Mouse (Mus musculus): Measurements from ENCODE around the gene Ttc7b. TPM values are rescaled to one million over a fixed set of nuclear protein-coding genes. Genes with fewer than 3 reads are reported as not detected.

Gene Ttc7b
- total RNA-seq, 2 experiments from 2014 or later = 6.2 to 13.4 TPM

DNA sequence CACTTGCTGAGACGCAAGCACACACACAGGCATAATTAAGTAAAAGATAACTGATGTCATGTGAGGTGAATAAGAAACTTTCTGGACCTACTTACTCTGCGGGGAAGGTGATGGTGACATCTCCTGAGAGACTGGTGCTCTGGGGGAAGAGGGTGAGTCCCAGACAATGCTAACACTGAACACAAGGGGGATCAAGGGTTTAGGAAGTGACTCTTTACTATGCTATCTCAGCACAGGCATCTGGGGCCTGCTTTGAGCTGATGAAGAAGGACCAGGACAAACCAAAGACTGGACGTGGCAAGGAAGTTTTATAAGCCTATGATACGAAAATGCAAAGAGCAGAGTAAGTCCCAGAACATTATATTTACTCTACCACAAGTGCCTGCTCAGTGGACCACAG, 92.4 kb downstream of the Ttc7b start:
- ATAC-seq (replicated peaks; ENCODE audit: low FRiP score, poor library complexity, severe bottlenecking) = no peak

DNA sequence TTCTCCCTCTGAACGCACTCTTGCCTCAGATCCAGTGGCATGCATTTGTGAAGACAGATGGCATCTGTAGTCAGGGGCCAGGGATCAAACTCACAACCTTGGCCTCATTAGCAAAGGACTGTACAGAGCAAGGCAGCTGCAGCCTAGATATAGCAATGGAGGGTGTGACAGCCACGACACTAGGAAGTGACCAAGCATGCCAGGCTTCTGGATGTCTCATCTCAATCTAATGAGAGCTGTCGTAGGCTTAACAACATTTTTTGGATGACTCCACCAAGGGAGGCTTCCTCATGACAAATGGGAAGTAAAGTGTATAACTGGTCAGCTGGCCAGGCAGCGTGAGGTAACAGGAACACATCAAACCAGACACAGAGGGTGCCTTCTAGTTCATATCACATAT, 94.4 kb downstream of the Ttc7b start:
- no peak for ATAC-seq (replicated peaks; ENCODE audit: low FRiP score, poor library complexity, severe bottlenecking)

DNA sequence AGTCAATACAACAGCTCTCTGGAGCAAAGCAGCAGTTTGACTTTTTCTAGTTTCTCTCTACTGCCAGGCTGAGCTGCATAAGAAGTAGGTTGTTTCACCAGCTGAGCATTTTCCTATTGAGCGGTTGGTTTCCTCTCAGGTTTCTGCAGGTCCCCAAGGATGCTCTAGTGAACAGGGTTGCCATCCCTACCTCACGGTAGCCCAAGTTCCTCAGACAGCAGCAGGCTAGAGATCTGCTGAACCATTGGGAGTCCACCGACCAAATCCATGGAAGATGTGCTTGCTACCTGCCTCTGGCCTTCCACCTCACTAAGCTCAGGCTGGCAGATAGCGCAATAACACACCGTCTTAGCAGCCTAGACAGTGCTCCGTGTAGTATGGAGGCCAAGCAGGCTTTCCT, 95.6 kb downstream of the Ttc7b start:
- ATAC-seq (replicated peaks; ENCODE audit: low FRiP score, poor library complexity, severe bottlenecking) = no peak

DNA sequence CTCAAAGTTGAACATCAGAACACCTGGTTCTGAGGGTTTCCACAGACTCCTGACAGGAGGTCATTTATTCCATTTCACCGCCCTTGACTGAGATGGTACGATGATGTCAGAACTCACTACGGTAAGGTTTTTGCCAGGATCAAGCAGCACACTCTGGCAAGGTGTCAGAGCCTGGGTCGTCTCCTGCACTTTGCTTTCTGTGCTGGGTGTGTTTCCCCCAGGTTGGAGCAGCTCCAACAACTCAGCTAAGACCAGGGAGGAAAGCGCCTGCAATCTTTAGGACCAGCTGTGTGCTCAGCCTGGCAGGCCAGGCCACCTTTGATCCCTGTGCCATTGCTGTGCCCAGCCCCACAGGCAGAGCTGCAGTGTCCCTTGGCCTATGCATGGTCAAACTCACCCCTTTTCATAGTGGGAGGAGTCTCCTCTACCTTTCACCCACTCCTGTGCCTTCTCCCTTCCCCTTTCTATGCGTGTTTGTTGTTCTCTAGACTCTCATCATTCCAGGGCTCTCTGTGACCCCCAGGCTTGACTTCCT, 98.3 kb downstream of the Ttc7b start:
- no peak for ATAC-seq (replicated peaks; ENCODE audit: low FRiP score, poor library complexity, severe bottlenecking)

DNA sequence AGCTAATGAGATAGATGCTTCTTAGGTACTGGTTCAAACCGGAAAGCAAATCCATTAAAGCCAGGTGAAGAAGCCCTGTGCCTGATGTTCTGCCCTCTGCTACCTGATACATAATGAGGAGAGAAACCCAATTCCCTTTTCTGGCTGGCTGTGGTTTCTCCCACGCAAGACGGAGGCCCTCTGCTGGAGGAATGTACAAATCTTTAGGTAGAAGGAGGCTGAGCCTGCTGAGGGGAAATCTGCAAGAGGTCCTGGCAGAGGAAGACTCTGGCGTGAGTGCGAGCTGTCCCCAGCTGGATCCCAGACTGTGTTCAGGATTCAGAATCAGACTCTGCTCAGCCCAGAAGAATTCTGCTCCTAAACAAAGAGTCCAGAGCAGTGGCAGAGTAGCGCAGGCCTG, 99.1 kb downstream of the Ttc7b start:
- no peak for ATAC-seq (replicated peaks; ENCODE audit: low FRiP score, poor library complexity, severe bottlenecking)

DNA sequence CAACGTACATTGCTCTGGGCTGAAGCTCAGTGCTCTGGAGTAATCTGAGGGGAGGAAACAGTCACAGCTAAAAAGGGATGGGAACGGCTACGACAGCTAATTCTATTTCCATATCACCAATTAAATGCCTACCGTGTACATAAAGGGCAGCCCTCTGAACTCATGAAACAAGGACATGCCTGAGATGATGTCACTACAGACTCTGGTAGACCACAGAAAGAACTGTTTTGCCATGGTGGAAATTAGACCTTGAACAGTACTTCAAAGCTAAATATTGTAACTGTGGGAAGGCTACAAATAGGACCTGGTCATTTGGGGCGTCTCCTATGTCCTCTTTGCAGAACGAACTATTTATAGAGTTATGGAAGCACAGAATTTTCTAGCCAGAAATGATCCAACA, 99.7 kb downstream of the Ttc7b start:
- ATAC-seq (replicated peaks; ENCODE audit: low FRiP score, poor library complexity, severe bottlenecking) = no peak

DNA sequence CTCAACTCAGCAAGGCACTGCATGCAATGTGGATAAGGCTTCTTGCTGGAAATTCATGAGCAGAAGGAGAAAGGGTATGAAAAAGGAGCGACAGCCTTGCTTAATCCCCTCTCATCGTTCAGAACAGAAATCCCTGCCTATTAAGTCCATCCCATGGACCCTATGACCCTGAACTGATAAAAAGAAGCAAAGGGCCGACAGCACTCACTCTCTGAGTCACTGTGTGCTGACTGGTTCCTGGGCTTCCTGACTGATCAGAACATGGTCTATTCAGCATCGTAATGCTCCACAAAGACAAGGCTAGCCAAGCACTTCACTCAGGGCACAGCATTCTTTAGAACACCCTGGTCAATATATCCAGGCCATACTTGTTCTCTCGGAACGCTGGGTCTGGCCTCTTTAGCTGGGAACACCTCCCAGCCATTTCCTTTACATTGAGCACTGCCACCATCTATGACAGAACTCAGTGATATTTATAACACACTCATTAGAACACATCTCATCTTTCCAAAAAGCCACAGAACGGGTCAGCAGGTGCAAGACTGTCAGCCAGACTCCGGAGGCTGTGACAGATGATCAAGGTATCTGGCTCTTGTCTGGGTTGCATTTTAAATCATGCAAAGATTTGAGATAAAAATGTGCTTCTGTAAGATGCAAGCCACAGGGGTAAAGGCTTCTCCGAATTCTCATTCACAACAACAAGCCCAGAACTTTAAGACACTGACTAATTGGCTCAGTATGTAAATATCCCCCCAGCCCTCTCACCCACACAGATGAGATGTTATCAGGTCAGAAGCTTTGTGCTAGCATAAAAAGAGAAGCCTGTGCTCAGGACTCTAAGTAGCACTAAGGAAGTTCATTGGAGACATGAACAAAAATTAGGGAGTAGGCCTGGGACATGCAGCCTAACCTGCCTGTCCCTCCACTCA, 100.4 kb downstream of the Ttc7b start:
- ATAC-seq (replicated peaks; ENCODE audit: low FRiP score, poor library complexity, severe bottlenecking) = no peak

DNA sequence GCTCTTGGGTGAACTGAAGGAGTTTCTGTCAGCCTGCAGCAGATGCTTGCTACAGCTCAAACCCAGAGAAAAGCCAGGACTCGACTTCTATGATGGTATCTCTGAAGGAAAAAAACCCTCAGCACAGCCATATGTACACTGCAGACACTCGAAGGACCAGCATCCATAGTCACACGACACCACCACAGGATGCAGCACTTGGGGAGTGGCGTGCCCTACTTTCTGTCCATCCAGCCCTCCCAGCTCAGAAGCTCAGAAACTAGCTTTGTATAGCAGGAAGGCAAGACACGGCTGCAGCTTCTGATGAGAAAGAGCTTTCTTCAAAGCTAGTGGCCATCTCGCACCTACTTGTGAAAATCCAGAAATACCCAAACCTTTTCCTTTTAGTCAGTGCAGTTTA, 104.8 kb downstream of the Ttc7b start:
- ATAC-seq (replicated peaks; ENCODE audit: low FRiP score, poor library complexity, severe bottlenecking) = no peak

DNA sequence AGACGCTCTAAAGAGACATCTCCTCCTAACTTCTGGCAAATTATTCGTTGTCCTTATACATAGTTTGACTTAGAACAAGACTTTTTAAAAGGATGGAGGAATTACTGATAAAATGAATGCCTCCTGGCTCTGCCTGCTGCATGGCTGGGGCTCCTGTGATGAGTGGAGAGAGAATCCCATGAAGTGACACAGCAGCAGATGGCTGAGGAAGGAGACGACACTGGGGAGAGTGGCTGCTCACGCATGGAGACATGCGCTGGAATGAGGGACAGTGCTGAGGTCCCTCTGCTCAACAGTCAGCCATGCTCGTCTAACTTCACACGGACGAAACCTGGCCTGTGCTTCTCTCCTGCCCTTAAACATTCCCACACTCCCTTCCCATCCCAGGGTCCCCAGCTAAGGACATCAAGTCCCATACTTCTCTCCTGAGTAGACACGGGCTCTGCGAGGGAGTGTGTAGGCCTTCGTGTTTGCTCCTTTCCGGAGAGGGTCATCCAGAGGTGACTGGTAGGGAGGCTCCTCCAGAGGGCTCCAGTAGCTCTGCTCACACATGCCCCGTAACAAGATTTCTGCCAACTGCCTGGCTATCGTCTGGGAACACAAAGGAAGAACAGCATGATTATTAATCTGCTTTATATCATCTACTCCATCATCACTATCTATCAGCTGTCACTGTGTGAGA, 105.8 kb downstream of the Ttc7b start:
- ATAC-seq (replicated peaks; ENCODE audit: low FRiP score, poor library complexity, severe bottlenecking) = no peak

DNA sequence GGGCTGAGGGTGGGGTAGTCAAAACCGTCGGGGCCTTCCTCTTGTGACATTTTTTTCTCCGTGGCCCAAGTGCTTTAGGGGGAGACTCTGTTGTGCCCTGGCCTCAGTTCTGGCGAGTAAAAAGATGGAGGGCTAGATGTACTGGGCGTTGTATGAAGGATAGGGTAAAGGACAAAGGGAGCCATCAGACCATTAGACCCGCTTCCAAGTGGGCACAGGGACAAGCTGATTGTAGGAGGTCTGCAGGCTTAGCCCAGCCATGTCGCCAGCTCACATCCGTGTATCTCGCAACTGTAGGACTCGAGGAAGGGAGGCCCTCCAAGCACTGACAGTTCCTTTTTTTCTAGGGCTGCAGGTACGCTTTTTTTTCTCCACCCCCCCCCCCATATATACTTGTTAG, 111.9 kb downstream of the Ttc7b start:
- no peak for ATAC-seq (replicated peaks; ENCODE audit: low FRiP score, poor library complexity, severe bottlenecking)

DNA sequence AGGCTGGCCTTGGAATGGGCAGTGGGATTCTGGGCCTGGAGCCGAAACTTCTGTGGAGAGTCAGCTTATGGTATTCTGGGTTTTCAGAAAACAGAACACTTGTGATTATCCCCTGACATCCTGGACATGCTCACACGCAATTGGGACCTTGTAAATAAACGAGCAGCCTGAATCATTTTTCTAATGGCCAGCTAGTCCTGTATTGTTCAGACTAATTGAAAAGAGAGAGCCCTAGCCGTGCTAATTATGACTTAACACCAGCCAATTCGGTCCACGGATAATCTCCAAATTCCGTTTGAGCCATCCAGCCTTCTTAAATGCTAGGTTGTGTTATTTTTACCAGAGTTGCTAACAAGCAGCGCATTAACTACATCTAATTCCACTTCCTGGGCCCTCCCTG, 112.5 kb downstream of the Ttc7b start:
- ATAC-seq (replicated peaks; ENCODE audit: low FRiP score, poor library complexity, severe bottlenecking) = no peak

DNA sequence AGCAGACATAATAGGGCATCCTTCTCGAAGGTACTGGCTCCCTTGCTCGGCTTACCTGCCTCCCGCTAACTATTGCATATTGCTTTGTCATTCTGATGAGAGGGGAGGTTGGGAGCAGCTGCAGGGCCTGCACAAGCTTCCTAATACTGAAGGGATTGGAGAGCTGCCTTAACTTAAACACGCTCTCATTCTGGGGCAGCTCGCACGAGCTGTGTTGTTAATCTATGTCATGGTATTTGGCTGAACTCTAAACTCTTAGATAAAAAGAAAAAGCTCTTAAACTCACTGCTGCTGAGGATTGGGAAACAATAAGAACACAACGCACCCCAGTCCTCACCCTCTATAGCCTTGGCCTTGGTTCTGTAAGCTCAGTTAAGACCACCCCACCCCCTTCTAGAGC, 113.3 kb downstream of the Ttc7b start:
- ATAC-seq (replicated peaks; ENCODE audit: low FRiP score, poor library complexity, severe bottlenecking) = no peak

DNA sequence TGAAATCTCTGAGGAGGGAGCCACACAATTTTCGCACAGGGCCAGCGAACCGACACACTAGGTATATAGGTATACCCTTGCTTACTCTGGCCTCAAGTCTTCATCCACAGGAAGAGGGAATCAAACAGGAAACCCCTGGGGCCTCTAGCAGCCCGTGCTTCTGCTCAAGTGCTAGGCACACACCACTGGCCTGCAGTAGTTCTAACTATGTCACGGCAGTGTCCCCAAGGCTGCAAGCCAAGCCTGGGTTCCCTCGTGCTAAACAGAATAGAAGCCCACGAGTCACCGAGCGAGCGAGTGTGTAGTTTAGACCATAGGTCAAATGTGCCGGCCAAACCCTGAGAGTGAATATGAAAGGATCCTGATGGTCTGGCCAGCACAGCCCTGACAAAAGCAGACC, 114.5 kb downstream of the Ttc7b start:
- no peak for ATAC-seq (replicated peaks; ENCODE audit: low FRiP score, poor library complexity, severe bottlenecking)

DNA sequence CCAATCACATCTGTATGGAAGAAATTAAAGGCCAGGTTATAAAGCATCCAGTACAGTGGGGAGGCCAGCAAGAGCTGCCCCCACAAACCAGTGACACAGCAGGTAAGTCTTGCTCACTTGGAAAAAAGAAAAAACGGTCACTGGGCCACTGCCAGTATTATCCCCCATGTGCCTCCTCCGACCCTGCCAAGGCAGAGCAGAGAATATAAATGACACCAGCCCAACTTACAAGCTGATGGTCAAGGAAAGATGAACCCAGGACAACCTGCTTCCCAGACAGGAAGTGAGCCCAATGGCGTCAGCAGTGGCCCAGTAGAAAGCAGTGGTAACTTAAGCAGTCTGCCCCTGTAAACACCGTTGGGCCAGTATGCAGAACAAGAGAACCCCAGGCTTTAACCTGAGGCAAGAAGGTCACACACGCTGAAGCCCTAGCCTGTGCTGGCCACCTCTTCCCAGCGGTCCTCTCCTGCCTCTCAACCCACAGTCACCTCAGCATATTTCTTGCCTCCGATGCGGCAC, 115.1 kb downstream of the Ttc7b start:
- no peak for ATAC-seq (replicated peaks; ENCODE audit: low FRiP score, poor library complexity, severe bottlenecking)

DNA sequence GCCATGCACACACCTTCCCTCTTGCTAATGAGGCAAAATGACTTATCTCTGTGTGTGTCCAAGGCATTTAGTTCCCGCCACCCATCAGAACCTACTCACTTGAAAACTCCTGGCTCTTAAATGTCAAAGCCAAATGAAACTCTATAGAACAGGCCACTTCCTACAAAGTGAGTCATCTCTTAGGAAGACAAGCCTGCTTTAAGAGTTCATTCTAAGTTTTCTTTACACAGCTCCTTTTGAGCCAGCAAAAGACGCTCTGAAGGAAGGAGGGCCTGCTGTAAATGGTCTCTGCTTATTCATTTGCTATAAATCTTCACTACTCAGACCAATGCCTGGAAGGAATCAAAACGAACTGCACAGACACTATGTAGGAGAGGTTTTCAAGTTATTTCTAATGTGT, 116.2 kb downstream of the Ttc7b start:
- no peak for ATAC-seq (replicated peaks; ENCODE audit: low FRiP score, poor library complexity, severe bottlenecking)

DNA sequence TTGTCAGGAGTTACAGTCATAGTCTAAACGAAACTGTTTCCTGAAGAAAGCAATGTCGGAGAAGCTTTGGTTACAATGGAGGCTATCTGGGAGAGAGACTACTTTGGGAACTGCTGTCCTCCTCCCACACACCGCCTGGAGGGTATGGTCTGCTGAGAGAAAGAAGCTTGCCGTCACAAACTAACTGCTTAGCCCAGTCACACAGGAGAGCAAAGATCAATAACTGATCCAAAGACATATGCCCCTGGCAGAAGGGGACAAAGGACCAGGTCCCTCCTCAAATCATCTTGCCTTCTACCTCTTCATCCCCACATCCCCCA, 117.7 kb downstream of the Ttc7b start:
- ATAC-seq (replicated peaks; ENCODE audit: low FRiP score, poor library complexity, severe bottlenecking) = no peak

DNA sequence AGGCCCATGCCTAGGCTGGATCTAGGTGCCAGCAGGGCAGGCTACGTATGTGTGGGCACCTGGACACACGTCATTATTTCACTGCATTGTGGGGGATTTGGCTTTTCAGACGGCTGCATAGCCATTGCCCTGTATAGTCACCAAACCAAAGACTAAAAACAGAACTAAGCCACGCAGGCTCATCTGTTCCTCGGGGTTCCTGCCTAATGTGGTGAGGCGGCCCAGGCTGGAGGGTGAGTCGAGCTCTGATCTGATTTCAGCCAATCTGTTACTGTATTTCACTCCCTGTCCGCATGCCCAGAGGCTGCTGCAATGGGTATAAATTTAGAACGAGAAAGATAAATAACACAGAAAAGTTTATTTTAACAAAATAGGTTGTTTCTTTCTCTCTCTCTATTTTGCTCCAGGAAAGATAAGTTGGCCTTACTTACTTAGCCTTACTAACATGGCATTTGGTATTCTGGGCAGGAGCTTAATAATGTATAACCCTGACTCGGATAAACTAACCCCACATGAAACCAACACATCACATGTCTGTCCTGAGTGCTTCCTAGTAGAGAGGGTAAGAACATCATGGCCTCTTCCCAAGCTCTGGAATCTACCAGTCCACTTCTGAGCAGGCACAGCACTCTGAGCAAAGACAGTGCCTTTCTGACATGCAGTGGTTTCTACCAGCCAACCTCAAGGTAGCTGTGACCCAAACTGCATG, 118.2 kb downstream of the Ttc7b start:
- no peak for ATAC-seq (replicated peaks; ENCODE audit: low FRiP score, poor library complexity, severe bottlenecking)

DNA sequence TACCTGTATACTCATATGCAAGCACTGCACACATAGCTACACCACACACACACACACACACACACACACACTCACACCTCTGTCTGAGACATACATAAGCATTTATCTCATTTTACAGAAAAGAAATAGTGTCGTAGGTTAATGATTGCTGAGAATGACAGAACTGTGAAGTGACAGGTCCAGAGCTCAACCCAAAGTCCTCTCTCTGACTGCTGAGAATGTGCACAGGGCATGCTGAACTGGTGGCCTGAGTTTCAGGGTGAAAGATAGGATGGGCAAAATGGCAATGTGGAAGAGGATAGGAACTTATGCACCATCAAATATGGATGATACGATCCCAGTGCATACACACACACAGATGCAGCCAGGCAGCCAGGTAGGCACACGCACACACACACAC, 120.5 kb downstream of the Ttc7b start:
- no peak for ATAC-seq (replicated peaks; ENCODE audit: low FRiP score, poor library complexity, severe bottlenecking)

DNA sequence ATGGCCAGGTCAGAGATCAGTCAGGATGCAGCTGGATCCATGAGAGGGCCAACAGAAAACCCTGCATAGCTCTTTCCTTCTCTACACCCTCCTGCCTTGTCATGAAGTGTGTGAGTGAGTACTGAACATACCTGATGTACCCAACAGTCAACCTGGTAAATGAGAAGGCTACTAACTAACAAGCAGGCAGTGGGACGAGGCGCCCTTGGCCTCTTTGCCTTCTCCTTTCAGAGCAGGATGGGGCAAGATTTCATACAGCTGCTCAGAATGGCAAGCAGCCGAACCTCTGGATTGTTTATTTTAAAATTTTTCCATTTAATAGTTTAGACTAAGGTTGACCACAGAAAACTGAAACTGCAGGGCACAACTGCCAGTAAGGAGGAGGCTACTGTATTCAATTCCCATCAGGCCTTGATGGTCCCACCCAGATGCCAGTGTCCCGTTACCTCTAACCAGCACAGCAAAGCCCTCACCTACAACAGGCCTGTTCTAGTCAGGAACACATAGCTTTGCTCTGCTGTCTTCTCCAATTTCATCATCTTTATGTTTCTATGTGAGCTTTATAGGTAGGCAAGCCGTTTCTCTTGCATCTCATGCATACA, 121.4 kb downstream of the Ttc7b start:
- ATAC-seq (replicated peaks; ENCODE audit: low FRiP score, poor library complexity, severe bottlenecking) = no peak

DNA sequence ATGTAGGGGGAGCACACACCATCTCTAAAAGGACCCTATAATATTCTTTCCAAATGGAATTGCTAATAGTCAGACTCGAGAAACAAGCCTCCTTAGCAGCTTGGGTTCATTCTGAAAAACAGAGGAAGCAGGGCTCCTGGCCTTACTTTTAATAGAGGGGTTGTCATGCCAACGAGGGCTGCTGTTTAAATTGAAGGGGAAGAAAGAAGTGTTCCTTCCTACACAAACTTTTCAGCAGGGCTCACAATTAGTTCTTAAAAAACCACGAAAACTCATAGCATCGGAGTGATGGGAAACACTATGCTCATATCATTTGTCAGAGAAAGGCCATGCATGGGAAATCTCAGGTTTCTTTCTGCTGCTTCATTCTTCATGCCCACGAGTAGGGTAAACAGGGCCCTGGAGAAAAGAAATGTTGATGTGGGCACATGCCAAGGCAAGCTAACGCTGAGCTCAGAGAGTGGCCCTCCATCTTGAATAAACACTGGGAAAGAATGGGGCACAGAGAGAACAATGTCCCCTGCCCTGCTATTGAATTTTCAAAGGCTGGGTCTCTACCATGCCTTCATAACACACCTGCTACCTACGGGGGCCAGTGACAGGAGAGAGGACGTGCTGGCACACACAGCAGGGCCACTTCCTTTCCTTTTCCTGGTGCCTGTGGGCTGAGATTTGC, 122.2 kb downstream of the Ttc7b start:
- no peak for ATAC-seq (replicated peaks; ENCODE audit: low FRiP score, poor library complexity, severe bottlenecking)
